Mouse (Mus musculus) lung, postnatal 14 days (tissue): ENCODE measurements around the gene Eef2.
"Not testable (repeated sequence)": the region's sequence is repeated elsewhere in the genome, so short reads cannot be mapped to it uniquely, and the experiment has no call there.

Experiments used
- DNase-seq: peaks from one replicate; pipeline ENCODE4 v3.0.0; 2021

The Eef2 gene

DNA sequence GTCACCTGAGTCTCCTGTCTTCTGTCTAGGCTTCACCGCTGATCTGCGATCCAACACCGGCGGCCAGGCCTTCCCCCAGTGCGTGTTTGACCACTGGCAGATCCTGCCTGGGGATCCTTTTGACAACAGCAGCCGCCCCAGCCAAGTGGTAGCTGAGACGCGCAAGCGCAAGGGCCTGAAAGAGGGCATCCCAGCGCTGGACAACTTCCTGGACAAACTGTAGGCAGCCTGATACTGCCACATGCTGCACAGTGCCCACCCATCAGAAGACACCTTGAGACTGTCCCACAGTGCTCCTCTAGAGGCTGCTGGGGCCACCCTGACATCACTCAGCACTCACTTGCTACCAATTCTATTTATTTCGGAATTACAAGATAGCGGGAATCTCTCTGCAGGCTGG is 5.4 kb downstream of the Eef2 start:
- not testable (repeated sequence) for DNase-seq

DNA sequence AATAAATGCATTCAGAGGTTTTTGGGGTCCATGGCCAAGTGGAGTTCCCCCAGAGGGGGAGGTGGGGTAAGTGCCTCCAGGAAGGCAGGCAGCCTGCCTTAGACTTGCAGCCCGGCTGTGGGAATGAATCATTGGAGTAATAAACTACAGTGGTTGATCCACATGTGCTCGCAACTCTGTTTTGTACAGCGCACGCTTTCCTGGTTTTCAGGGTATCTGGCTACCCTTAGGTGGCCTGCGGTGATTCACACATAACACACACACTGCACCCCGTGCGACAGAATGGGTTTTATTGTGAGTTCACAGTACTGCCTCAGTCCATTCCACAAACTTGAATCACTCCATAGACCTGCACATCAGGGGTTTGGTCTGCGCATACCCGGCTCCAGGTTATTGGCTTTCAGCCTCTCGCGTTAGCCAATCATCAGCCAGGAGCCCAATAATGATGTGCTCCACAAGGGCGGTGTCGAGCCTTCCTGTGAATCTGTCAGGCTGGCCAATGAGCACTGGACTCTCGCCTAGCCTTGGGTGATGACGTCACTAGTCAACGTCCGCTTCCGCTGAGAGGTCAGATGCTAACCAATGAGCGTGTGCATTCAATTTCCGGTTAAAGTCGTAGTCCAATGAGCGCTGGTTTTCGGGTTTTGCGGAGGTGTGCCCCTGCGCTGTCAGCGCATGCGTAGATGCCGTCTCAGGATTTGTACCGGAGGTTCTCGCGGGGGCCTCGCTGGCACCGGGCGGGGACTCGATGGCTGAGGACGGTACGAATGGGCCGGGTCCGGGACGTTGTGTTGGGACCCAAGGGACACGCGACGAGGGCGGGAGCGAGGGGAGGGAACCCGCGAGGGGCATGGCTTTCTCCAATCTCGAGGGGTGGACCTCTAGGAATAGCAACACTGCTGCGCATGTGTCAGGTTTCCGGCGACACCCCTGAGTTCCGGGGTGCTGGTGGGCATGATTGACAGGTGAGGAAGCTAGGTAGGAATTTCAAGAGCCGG is 6.2 kb downstream of the Eef2 start, which contains the start of gene Dapk3:
Gene Dapk3, plus strand, starts transcription at position 670 of the 998 bp plus-strand sequence.
- peak; percentile 95 for DNase-seq

DNA sequence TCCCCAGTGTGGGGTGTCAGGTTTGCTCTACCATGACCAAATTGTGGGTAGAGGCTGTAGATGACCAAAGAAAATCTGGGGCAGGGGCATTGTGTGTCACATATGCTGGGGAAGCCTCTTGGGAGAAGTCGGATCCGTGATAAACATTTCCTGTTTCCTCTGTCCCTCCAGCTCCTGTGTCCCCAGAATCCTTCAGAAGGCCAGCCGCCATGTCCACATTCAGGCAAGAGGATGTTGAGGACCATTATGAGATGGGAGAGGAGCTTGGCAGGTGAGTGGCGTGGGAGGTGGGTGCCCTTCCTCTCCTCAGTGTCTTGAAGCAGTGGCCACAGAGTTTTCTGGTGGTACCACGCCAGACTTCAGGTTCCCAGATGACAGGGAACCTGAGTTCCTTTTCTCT is 7.4 kb downstream of the Eef2 start, which contains the start of gene 4930442H23Rik:
Gene 4930442H23Rik, minus strand, starts transcription at position 45 of the 400 bp plus-strand sequence.
- DNase-seq: no peak

DNA sequence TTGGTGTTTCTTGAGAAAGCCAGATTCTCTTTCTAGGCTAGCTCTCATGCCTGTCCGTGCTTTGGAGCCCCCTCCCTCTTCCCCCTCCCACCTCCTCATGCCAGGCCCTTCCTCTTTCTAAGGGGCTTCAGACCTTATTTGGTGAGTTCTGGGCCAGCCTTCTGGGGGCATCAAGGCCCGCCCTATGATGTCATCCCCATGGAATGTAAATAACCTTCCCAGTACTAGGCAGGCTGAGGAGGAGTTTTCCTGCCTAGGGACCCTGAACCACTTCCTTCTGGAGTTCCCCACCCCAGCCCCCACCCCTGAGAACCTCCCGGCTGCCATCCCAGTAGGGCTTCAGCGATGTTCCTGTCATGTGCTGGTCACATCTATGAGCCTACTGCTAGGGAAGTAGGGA is 8.3 kb downstream of the Eef2 start:
- no peak for DNase-seq

DNA sequence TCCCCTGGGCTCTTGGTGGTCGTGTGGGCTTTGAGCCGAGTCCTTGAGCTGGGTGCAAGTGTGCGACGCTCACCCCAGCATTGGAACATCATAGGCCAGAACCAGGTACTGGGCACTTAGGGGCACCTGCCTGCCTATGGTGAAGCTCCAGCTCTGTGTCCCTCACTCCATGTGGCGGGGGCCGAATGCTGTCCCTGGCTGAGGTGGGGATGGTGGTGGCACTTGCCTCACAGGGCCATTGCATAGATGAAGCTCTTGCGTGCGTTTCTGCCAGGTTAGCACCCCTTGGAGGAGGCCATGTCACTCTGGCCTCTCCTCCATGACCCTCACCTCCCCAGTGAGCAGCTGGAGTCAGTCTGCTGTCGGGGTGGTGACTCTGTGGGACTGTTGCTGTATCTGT is 10.7 kb downstream of the Eef2 start:
- DNase-seq: no peak

DNA sequence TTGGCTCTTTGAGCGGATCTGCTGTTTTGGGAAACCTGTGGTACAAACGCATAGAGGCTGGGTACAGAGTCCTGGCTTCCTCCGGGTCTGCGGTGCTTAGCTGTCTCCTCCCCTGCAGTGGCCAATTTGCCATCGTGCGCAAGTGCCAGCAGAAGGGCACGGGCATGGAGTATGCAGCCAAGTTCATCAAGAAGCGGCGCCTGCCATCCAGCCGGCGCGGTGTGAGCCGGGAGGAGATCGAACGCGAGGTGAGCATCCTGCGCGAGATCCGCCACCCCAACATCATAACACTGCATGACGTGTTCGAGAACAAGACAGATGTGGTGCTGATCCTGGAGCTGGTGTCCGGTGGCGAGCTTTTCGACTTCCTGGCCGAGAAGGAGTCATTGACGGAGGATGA is 13.4 kb downstream of the Eef2 start:
- DNase-seq: no peak

DNA sequence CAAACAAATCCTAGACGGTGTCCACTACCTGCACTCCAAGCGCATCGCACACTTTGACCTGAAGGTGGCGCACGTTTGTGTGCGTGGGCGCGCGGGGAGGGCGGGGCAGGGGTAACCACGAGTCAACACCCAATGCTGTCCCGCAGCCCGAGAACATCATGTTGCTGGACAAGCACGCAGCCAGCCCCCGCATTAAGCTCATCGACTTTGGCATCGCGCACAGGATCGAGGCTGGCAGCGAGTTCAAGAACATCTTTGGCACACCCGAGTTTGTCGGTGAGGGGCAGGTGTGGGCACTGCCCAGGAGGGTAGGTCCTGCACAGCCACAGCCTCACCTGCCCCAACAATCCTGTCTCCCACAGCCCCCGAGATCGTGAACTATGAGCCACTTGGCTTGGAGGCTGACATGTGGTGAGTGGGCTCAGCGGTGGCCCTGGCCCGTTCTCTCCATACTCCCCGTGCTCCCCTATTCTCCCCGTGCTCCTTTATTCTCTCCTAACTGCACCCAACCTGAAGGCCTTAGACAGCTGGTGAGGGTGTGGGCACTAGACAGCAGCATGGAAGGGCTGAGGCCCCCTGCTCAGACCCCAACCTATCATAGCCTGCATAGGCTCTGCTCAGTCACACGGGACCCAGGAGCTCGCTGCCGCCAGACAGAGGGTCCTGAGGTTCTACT is 13.9 kb downstream of the Eef2 start:
- no peak for DNase-seq

DNA sequence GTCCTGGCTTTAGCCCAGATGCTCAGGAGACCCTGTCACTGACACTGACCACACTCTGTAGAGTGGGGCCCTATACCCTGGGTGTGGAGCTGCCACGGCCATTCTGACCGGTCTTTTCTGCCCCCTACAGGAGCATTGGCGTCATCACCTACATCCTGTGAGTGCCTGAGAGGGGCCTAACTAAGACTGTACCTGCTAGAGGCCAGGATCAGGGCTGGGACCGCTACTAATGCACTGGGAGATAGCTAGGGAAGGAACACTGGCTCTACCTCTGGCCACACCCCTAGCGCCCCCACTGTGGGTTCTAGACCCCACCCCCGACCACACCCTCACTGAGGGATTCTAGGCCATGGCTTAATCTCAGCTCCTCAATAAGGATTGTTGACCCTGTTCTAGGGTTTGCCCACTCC is 14.5 kb downstream of the Eef2 start:
- no peak for DNase-seq

DNA sequence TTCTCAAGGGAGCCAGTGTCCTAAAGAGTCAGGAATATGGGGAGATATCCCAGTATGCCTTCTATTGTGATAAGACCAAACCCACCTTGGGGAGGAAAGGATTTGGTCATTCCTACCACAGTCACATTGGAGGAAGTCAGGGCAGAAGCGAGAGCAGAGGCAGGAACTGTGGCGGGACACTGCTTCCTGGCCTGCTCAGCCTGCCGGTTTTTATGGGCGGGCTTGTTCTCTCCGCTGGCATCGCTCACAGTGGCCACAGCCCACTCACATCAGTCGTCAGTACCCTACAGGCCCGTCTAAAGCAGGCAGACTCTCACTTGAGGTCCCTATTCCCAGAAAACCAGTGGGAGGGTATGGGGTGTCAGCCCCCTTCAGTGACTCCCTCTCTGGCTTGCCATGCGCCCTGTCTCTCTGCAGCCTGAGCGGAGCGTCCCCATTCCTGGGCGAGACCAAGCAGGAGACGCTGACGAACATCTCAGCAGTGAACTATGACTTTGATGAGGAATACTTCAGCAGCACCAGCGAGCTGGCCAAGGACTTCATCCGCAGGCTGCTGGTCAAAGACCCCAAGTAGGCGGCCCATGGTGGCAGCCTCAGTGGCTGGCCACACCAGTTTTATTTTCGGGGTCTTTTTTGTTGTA is 15.0 kb downstream of the Eef2 start:
- DNase-seq: no peak

DNA sequence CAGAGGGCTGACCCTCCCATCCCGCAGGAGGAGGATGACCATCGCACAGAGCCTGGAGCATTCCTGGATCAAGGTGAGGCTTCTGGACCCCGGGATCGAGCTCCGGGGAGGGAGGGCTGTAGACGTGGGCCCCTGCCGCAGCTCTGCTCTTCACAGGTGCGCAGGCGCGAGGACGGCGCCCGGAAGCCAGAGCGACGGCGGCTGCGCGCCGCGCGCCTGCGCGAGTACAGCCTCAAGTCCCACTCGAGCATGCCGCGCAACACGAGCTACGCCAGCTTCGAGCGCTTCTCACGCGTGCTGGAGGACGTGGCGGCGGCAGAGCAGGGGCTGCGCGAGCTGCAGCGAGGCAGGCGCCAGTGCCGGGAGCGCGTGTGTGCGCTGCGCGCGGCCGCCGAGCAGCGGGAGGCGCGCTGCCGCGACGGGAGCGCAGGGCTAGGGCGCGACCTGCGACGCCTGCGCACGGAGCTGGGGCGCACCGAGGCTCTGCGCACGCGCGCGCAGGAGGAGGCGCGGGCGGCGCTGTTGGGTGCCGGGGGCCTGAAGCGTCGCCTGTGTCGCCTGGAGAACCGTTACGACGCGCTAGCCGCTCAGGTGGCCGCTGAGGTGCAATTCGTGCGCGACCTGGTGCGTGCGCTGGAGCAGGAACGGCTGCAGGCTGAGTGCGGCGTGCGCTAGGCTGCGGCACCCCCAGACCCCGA is 16.0 kb downstream of the Eef2 start:
- DNase-seq: peak; percentile 83

DNA sequence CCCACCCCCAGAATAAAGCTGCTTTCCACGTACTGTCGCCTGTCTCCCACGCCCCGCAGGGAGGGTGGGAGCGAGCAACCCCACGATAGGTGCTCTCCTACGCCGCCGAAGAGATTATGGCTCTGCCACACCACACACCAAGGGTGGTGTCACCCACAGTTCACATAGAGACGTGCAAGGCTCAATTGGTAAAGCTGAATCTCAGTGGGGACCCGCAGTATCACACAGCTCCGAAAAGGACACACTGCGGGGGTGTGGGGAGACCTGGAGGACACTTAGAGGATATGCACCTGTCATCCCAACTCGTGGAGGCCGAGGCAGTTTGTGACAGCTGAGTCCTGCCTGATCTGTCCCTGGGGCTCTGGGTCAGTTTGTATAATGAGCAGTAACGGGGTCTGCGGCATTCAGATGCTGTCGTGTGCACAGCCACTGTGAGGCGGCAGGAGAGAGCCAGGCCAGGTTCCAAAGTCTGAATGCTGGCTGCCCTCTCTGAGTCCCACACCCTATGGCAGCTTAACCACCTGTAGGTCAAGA is 16.6 kb downstream of the Eef2 start:
- no peak for DNase-seq

DNA sequence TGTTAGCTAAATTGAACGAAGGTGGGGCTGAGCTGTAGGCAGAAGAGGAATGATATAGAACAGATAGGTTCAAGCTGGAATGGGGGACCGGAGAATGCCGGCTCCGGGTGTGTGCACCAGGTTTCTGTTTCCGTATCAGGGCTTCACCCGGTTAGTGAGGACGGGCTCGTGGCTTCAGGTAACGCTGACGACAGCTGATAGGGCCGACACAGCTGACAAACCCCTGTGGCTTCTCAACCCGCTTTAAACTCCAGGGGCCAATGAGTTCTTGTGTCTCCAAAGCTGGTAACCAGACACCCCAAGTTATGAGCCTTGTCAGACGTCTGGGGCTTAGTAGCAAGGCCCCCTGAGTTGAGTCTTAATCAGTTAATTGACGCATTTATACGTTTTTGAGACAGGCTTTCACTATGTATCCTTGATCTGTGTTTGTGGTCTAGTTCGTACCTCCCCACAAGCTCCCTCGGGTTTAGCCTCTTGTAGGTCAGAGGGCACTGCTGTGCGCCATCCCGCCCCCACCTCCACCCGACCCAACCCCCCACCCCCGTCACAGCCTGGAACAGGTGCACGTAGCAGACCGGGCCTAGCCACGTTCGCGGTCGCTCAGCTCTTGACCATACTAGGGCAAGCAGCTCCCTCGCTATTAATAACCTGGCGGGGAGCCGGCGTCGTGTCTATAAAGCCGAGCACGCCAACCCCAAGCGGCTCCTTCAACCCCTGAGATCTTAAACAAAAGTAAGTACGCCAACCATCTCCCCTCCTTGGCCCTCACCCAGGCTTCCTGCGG is 17.8 kb downstream of the Eef2 start:
- no peak for DNase-seq

DNA sequence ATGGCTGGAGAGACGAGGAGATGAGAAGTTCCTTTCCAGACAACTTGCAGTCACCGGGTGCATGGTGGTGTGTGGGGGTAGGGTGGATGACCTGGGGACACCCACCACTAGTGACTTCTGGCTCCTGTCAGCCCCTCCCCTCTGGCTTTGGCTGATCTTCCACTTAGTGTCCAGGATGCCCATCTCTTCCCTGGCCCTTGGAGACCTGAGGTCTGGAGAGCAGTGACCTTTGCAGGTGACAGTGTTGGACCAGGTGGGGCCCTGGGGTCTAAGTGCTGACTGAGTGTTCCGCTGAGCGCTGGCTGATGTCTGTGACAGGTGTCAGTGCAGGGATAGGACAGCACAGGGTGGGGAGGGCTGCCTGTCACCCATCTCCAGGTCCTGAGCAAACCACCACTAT is 18.9 kb downstream of the Eef2 start:
- no peak for DNase-seq

DNA sequence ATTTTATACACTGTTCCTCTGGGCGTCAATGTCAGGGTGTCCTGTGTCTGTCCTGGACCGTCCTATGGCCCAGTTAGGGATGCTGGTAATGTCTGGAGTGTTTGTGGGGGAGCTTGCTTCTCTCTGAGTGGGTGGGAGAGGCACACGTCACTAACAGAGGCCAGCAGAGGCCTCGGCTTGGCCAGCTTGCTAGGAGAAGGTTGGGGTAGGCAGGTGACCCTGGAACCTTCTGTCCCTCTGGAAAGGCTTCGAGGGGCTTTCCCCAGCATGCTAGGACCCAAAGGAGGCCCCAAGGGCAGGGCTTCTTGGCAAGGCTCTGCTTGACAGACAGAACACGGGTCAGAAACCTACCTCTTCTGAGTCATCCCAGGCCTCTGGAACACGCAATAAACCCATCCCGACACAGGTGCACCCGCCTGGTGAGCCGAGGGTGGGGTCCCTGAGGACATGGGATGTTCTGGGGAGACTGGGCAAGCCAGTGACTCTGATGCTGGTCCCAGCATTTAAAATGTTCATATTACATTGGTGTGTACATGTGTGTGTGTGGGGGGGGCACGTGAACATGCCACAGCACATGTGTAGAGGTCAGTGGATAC is 20.1 kb downstream of the Eef2 start:
- no peak for DNase-seq

DNA sequence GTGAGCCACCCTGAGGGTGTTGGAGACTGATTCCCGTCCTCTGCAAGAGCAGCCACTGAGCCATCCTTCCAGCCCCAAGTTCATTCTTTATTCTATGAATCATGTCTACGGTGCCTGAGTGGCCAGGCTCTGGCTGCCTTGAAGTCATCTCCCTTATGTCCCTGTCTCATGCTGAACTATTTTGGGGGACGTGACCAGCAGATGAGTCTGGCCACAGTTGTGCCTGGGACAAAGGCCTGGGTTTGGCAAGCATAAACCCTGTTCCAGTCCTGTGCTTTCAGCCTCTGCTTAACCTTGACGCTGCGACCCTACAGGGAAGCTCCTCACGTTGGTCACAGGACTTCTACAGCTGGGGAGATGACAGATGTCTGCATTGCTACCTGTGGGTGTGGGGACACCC is 20.9 kb downstream of the Eef2 start:
- no peak for DNase-seq

DNA sequence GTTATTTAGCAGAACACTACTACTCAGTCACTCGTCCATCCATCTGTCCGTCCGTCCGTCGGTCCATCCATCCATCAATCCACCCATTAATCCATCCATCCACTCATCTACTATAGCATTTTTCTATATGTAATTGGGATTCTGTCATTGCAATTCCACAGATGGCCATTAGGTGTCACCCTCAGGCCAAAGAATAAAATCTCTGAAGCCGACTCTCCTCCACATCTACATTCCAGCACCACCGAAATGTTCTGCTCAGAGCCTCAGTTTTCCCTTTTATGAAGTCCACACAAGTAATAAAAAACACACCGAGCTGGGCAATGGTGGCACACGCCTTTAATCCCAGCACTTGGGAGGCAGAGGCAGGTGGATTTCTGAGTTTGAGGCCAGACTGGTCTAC is 21.8 kb downstream of the Eef2 start:
- DNase-seq: peak; percentile 78

DNA sequence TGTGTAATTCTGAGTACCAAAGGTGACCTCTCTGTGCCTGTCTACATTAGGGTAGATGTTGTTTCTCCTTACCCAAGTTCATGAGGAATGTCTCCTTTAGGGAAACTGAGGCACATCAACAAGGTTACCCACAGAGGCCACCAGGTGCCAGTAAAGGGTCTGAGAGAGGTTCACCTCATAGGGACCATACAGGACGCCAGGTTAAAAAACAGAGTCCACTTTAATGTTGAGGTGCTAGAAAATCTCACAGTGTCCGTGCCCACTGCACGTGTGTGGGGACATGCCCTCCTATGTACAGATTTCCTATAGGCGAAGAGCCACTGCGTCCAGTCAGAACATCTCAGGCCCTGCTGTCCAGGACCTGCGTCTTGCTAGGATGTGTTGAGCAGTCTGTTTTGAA is 22.6 kb downstream of the Eef2 start:
- DNase-seq: no peak

DNA sequence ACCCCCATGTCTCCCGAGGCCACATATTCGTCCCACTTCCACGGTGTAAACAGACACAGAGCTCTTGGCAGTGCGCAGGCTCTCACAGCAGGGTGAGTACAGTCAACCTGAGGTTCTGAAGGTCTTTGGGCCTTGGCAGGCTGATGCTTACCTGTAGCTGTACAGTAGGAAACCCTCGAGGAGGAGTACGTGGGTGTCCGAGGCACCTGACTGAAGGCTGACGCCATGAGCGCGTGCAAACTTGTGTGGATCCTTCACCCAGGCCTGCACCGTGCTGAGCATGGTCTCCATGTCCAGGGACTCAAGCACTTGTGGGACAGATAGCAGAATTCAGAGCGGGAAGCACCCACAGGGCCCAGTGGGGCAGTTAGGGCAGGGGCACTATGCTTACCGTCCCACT is 23.7 kb downstream of the Eef2 start:
- no peak for DNase-seq

DNA sequence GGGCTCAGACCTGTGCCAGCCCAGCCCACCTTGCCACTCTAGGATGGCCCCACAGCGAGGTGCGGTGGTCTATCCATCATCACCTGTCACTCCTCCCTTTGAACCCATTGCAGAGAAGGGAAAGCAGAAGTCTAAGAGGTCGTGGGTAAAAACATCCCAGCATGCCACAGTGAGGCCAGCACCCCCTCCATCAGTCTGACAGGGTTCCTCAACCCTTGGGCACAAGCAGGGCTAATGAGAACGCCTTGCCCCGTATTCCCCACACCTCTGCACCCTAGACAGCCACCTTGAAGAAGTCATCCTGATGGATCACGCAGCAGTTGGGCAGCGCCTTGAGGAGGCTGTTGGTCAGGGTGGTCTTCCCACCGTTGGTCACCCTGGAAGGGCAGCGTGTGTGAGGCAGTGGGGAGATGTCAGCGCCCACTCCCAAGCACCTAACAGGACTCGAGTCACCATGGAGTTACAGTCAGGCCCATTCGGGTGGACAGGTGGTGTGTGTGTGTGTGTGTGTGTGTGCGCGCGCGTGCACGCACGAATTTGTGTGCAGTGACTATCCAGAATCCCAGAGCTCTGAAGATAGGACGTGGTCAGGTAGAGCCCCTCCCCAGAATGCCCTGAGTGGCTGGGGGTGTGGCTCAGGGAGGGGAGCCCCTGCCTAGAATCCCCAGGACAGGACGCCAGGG is 24.3 kb downstream of the Eef2 start:
- DNase-seq: no peak
